Mouse (Mus musculus) small intestine, adult 2 months (tissue): ENCODE measurements around the gene Rcan1. TPM values are rescaled to one million over a fixed set of nuclear protein-coding genes. Genes with fewer than 3 reads are reported as not detected.

Experiments
- H3K27ac ChIP-seq: fragments of 200-500 bp; 2 replicates; pipeline ENCODE4 v1.5.1; 2012; ENCODE audit warnings: low read depth, low read length, control low read depth, inconsistent platforms; ENCODE audit not compliant: insufficient read depth
- H3K27me3 ChIP-seq: fragments of 200-500 bp; 2 replicates; pipeline ENCODE4 v1.6.1; 2012; ENCODE audit warnings: mild to moderate bottlenecking, moderate library complexity, low read length, inconsistent platforms; ENCODE audit not compliant: control insufficient read depth, insufficient read depth
- H3K36me3 ChIP-seq: fragments of 200-500 bp; 2 replicates; pipeline ENCODE4 v1.6.1; 2012; ENCODE audit warnings: mild to moderate bottlenecking, low read length, control low read depth, inconsistent platforms; ENCODE audit not compliant: control insufficient read depth, insufficient read depth
- H3K4me1 ChIP-seq: fragments of 200-500 bp; 2 replicates; pipeline ENCODE4 v1.6.1; 2012; ENCODE audit warnings: low read length, inconsistent platforms, mixed read lengths; ENCODE audit not compliant: control insufficient read depth, insufficient read depth, insufficient read length
- H3K4me3 ChIP-seq: fragments of 200-500 bp; 2 replicates; pipeline ENCODE4 v1.5.1; 2012; ENCODE audit warnings: low read depth, mild to moderate bottlenecking, control low read depth, inconsistent platforms, low read length, moderate library complexity
- CTCF ChIP-seq: fragments of 200-500 bp; IDR thresholded peaks from 2 replicates; pipeline ENCODE4 v1.5.1; 2012; ENCODE audit warnings: low read depth, mild to moderate bottlenecking, control low read depth, inconsistent platforms, low read length, moderate library complexity, mixed read lengths; ENCODE audit not compliant: insufficient replicate concordance, insufficient read length; ENCODE audit errors: extremely low read depth
- POLR2A ChIP-seq: fragments of 200-500 bp; IDR thresholded peaks from 2 replicates; pipeline ENCODE4 v1.6.1; 2012; ENCODE audit warnings: low read depth, mild to moderate bottlenecking, control low read depth, inconsistent platforms, low read length, moderate library complexity
- WGBS: fragments of 180-500 bp; shearing (Covaris S2); methylation state at CpG from one replicate; pipeline ENCODE4 v1.1.7; 2018; 5-methylcytosine and 5-hydroxymethylcytosine counted together
- polyA plus RNA-seq: library from polyadenylated mRNA; depleted of rRNA; stranded (reverse); fragments of >200 nt; gene quantifications from 2 replicates; pipeline ENCODE4 v1.2.3, GENCODE M21; 2012

The Rcan1 gene
- polyA plus RNA-seq, 1 experiment: 9.7 TPM

- H3K36me3 ChIP-seq: no peaks in the 10 kb centered on the region
- H3K4me1 ChIP-seq: no peaks in the 10 kb centered on the region
- WGBS: 94% methylated on average over 4 of the region's 4 CpGs
- H3K27ac ChIP-seq: no peak overlapping the region
- TF ChIP-seq CTCF (no peak), POLR2A (no peak)
- no peak overlapping the region for H3K4me3 ChIP-seq
- H3K27me3 ChIP-seq: no peaks in the 10 kb centered on the region
Observed at GRCm38 (mm10) chr16:92507573-92507972, 36.9 kb upstream of the Rcan1 start.

GRCm38 (mm10) chr16:92503105-92503504, 32.4 kb upstream of the Rcan1 start:
- H3K4me1 ChIP-seq: peaks cover 17% of the 10 kb centered on the region
- 68% methylated on average over 5 of the region's 5 CpGs for WGBS
- H3K4me3 ChIP-seq: no peak overlapping the region
- peaks cover 6% of the 10 kb centered on the region; the same call in 1 of the 2 replicates for H3K27me3 ChIP-seq
- TF ChIP-seq POLR2A: no peak
- no peak for TF ChIP-seq CTCF
- no peak overlapping the region for H3K27ac ChIP-seq
- no peaks in the 10 kb centered on the region for H3K36me3 ChIP-seq

GRCm38 (mm10) chr16:92500534-92500933, 29.9 kb upstream of the Rcan1 start:
- Histone ChIP-seq H3K27me3 (peaks cover 7% of the 10 kb centered on the region; the same call in 1 of the 2 replicates), H3K36me3 (no peaks in the 10 kb centered on the region), H3K27ac (peak overlapping the region; percentile 64; the same call in 1 of the 2 replicates), H3K4me1 (peaks cover 17% of the 10 kb centered on the region), H3K4me3 (peak overlapping the region; percentile 16)
- TF ChIP-seq CTCF (no peak), POLR2A (no peak)
- 29% methylated on average over 8 of the region's 8 CpGs for WGBS

- no peak for TF ChIP-seq CTCF
- TF ChIP-seq POLR2A: no peak
- Histone ChIP-seq H3K36me3 (no peaks in the 10 kb centered on the region), H3K27ac (no peak overlapping the region), H3K27me3 (peaks cover 7% of the 10 kb centered on the region; the same call in 1 of the 2 replicates), H3K4me1 (peaks cover 22% of the 10 kb centered on the region), H3K4me3 (peak overlapping the region; percentile 80)
- WGBS: 10% methylated on average over 15 of the region's 15 CpGs
Observed at GRCm38 (mm10) chr16:92499324-92499723, 28.7 kb upstream of the Rcan1 start.

GRCm38 (mm10) chr16:92498589-92498981, 27.9 kb upstream of the Rcan1 start:
- under 1% methylated on average over 34 of the region's 34 CpGs for WGBS
- peak; percentile 44; the same call in 1 of the 2 replicates for TF ChIP-seq POLR2A
- no peak for TF ChIP-seq CTCF

GRCm38 (mm10) chr16:92497851-92498588, 27.4 kb upstream of the Rcan1 start:
- H3K36me3 ChIP-seq: no peaks in the 10 kb centered on the region
- no peak overlapping the region for H3K27ac ChIP-seq
- peaks cover 7% of the 10 kb centered on the region; the same call in 1 of the 2 replicates for H3K27me3 ChIP-seq
- TF ChIP-seq CTCF: no peak
- no peak for TF ChIP-seq POLR2A
- WGBS: 9% methylated on average over 26 of the region's 26 CpGs
- peak overlapping the region; percentile 80 for H3K4me3 ChIP-seq
- peaks cover 27% of the 10 kb centered on the region for H3K4me1 ChIP-seq

More at GRCm38 (mm10) chr16:92498589-92498981, 27.9 kb upstream of the Rcan1 start:
- H3K27me3 ChIP-seq: peaks cover 7% of the 10 kb centered on the region; the same call in 1 of the 2 replicates
- H3K4me1 ChIP-seq: peaks cover 24% of the 10 kb centered on the region
- peak overlapping the region; percentile 80 for H3K4me3 ChIP-seq
- H3K36me3 ChIP-seq: no peaks in the 10 kb centered on the region
- H3K27ac ChIP-seq: no peak overlapping the region

GRCm38 (mm10) chr16:92489356-92489755, 18.7 kb upstream of the Rcan1 start:
- H3K27ac ChIP-seq: no peak overlapping the region
- 45% methylated on average over 9 of the region's 9 CpGs for WGBS

More at GRCm38 (mm10) chr16:92489356-92489755, 18.7 kb upstream of the Rcan1 start:
- H3K27me3 ChIP-seq: no peaks in the 10 kb centered on the region
- no peak overlapping the region for H3K4me3 ChIP-seq
- peaks cover 10% of the 10 kb centered on the region; the same call in 1 of the 2 replicates for H3K4me1 ChIP-seq
- TF ChIP-seq CTCF (no peak), POLR2A (no peak)
- no peaks in the 10 kb centered on the region for H3K36me3 ChIP-seq
